Mouse (Mus musculus) embryonic facial prominence, embryonic 14.5 days (tissue): ENCODE measurements at regions not wholly inside any gene's neighbourhood (a gene's known extent, or its start where the extent isn't known, plus 50 kb on each side); places are given as distances from the start of the nearest gene placed in this dataset.

Experiments used
- ATAC-seq: fragments of 200-750 bp; cut with Nextera tagmentation; 2 replicates; pipeline ENCODE4 v1.8.0; 2017; ENCODE audit warnings: low read depth, moderate number of reproducible peaks, moderate TSS enrichment
- DNase-seq: peaks from one replicate; pipeline ENCODE4 v3.0.0-alpha.2; 2015; ENCODE audit warnings: low spot score
- H3K27ac ChIP-seq: fragments of 300-500 bp; sonication (generic); replicated peaks from 2 replicates; pipeline ENCODE4 v1.5.1; 2014; ENCODE audit warnings: low read depth, mild to moderate bottlenecking, low read length, moderate library complexity
- H3K27me3 ChIP-seq: fragments of 300-500 bp; sonication (generic); replicated peaks from 2 replicates; pipeline ENCODE4 v1.6.1; 2014; ENCODE audit warnings: low read length; ENCODE audit not compliant: control insufficient read depth, insufficient read depth
- H3K36me3 ChIP-seq: fragments of 300-500 bp; sonication (generic); 2 replicates; pipeline ENCODE4 v1.6.1; 2014; ENCODE audit warnings: low read length, mixed read lengths; ENCODE audit not compliant: control insufficient read depth, insufficient read depth
- H3K4me1 ChIP-seq: fragments of 300-500 bp; sonication (generic); 2 replicates; pipeline ENCODE4 v1.6.1; 2014; ENCODE audit warnings: antibody characterized with exemption, low read length; ENCODE audit not compliant: control insufficient read depth, insufficient read depth
- H3K4me2 ChIP-seq: fragments of 300-500 bp; sonication (generic); 2 replicates; pipeline ENCODE4 v1.6.1; 2014; ENCODE audit warnings: low read depth, mild to moderate bottlenecking, low read length, moderate library complexity, mixed read lengths
- H3K4me3 ChIP-seq: fragments of 300-500 bp; sonication (generic); 2 replicates; pipeline ENCODE4 v1.5.1; 2014; ENCODE audit warnings: low read depth, mild to moderate bottlenecking, low read length
- H3K9ac ChIP-seq: fragments of 300-500 bp; sonication (generic); 2 replicates; pipeline ENCODE4 v1.6.1; 2014; ENCODE audit warnings: low read depth, mild to moderate bottlenecking, low read length, moderate library complexity, mixed read lengths
- H3K9me3 ChIP-seq: fragments of 300-500 bp; sonication (generic); 2 replicates; pipeline ENCODE4 v1.6.1; 2016; ENCODE audit warnings: low read length; ENCODE audit not compliant: control insufficient read depth
- WGBS: fragments of 180-500 bp; shearing (Covaris S2); extraction: QIAGEN DNeasy Blood & Tissue Kit; methylation state at CpG from one replicate; pipeline ENCODE4 v1.1.7; 2014; 5-methylcytosine and 5-hydroxymethylcytosine counted together

DNA sequence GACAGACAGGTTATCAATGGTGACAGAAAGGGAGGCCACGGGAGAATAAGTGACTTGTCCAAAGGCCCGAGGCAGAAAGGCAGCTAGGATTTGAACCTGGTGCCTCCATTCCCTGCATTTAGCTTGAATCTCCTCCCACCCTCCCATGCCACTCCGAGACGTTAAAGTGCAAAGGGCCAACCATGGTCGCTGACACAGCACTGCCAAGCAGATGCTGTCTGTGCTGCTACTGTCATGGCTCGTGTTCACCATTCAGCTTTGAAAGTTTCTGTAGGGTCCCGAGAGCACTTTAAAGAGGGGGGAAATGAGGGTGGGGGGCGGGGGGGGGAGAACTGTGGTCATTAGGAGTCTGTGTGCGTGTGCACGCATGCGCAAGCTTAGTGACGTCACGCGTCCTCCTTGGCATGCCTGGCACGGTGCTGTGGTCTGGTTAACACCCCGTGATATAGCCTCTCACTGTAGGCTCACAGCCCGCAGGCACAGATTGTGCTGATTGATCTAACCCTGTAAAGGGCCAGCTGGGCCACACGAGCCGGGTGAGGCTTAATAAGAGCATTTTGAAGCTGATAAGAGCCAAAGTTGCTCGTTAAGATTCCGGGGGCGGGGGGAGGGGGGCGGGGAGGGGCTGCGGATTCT, 140.5 kb downstream of the Tbx5 start:
- Histone ChIP-seq H3K4me1 (no peaks in the 10 kb centered on the region), H3K4me3 (no peak overlapping the region), H3K27ac (no peak overlapping the region), H3K9ac (no peak overlapping the region), H3K4me2 (no peak overlapping the region), H3K9me3 (no peaks in the 10 kb centered on the region), H3K36me3 (no peaks in the 10 kb centered on the region), H3K27me3 (no peaks in the 10 kb centered on the region)
- DNase-seq, result peak; percentile 11
- ATAC-seq, result no peak
- 51% methylated on average over 24 of the region's 24 CpGs for WGBS

DNA sequence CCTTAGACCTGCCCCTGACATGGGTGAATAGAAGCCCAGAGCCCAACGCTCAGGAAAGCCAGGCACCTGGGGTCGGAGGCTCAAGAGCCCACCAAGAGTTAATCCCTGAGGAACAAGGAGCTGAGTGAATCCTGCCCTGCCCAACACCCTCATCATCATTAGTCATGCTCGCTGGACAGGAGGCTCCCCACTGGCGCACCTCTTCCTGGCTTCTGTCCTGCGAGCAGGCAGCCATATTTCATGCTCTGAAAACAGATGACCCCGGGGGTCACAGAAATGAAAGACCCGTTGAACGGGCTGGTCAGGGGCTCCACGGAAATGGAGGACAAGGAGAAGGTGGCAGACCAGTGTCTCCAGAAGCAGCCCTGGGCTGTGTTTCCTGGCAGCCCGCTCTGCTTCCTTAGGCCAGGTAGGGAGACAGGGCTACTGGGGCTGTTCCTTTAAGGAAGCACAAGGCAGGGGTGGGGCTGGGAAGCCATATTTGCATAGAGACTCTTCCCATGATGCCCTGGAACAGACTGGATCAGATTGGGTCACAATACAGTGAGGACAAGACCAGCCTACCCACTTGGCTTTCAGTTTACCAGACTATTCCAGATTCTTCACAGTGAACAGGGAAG, 138.1 kb upstream of the Rbm19 start:
- no peak for ATAC-seq
- Histone ChIP-seq H3K4me1 (0 out of 2 replicates have a peak, but pooled peaks cover 3% of the 10 kb centered on the region), H3K27ac (no peak overlapping the region), H3K9ac (no peak overlapping the region), H3K4me3 (no peak overlapping the region), H3K36me3 (no peaks in the 10 kb centered on the region), H3K4me2 (no peak overlapping the region), H3K27me3 (no peaks in the 10 kb centered on the region), H3K9me3 (no peaks in the 10 kb centered on the region)
- 40% methylated on average over 10 of the region's 10 CpGs for WGBS
- no peak for DNase-seq

DNA sequence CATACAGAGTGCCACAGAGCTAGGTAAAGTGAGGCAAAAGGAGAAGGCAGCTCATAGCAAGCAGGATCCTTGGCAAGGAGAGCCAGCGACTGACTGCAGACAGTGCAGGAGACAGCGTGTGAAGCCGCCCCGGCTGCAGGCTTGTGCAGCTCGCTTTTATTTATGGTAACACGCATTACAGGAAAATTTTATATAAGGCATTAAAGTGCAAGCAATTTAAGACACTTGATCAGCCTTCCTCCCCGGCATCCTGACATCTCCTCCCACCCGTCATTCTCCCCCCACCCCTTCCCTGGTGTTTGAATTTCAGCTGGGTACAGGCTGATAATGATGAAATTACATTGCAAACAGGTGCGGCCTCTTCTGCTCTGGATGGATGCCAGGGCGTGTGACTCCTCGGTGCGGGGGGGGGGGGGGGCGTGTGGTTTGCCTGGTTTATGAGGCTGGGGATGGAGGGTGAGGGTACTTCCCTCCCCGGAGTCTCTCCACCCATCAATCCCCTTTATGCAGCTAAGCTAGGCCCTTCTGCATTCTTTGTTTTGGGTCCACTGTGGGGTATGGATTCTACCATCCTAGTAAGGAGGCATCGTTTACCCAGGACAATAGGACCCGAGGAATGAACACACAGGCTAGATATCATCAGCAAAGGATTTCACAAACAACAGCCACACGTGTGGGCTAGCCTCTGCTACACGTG, 135.0 kb upstream of the Rbm19 start:
- ATAC-seq (peak; percentile 66), DNase-seq (peak; percentile 64)
- Histone ChIP-seq H3K9me3 (no peaks in the 10 kb centered on the region), H3K4me2 (no peak overlapping the region), H3K27me3 (no peaks in the 10 kb centered on the region), H3K4me3 (no peak overlapping the region), H3K36me3 (no peaks in the 10 kb centered on the region), H3K27ac (no peak overlapping the region), H3K9ac (no peak overlapping the region), H3K4me1 (0 out of 2 replicates have a peak, but pooled peaks cover 3% of the 10 kb centered on the region)
- WGBS, result 41% methylated on average over 18 of the region's 18 CpGs

DNA sequence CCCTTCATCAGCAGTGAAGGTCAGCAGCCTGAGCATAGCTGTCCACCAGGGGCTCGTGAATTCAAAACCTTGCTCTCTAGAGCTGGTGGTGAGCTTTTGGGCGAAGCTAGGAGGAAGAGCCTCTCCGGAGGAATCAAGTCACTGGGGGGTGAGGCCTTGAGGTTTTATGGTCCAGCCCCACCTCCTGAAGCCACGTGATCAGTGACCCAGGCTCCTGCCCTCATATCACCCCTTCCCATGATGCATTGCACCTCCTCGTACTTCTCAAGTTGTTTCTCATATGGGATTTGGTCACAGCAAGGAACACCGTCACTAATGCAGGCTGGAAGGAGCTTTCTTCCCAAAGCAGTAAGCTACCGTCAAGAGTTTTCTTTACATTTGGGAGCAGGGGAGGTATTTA, 132.1 kb upstream of the Rbm19 start:
- Histone ChIP-seq H3K4me2 (no peak overlapping the region), H3K4me3 (no peak overlapping the region), H3K4me1 (0 out of 2 replicates have a peak, but pooled peaks cover 3% of the 10 kb centered on the region), H3K9me3 (no peaks in the 10 kb centered on the region), H3K36me3 (no peaks in the 10 kb centered on the region), H3K27ac (no peak overlapping the region), H3K9ac (no peak overlapping the region), H3K27me3 (no peaks in the 10 kb centered on the region)
- ATAC-seq, result no peak
- DNase-seq, result no peak
- 68% methylated on average over 6 of the region's 7 CpGs for WGBS

DNA sequence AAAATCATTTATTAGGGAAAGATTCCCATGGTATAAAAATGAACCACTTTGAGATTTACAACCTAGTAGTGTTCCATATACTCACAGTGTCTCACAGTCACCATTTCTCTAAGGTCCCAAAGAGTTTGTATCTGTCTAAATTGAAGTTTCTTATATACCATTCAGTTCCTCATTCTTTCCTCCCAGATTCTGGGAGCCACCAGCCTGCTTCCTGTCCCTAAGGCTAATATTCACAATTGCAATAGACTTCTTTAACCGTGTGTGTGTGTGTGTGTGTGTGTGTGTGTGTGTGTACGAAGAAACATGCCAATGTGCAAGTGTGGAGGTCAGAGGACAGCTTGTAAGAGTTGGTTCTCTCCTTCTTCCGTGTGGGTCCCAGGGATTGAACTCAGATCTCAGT, 124.1 kb upstream of the Rbm19 start:
- Histone ChIP-seq H3K27me3 (no peaks in the 10 kb centered on the region), H3K36me3 (no peaks in the 10 kb centered on the region), H3K4me3 (no peak overlapping the region), H3K4me1 (no peaks in the 10 kb centered on the region), H3K9ac (no peak overlapping the region), H3K4me2 (no peak overlapping the region), H3K27ac (no peak overlapping the region), H3K9me3 (no peaks in the 10 kb centered on the region)
- ATAC-seq (no peak), DNase-seq (no peak)
- 66% methylated on average over 3 of the region's 3 CpGs for WGBS

DNA sequence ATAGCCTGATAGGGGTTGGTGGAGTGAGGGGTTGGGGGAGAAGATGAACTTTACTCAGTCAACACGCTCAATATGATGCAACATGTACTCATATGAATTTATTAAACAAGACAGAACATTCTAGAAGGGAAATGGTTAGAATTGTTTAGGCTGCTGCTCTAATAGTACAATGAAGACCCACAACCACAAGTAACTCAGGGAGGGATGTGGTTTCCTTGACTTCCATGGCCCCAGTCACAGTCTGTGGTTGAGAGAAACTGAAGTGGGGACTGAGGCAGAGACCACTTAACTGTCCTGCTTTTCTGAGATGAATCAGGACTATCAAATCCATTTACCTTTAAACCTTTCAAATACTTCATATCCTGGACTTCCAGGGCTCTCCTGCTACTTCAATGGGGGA, 120.5 kb upstream of the Rbm19 start:
- Histone ChIP-seq H3K4me1 (no peaks in the 10 kb centered on the region), H3K9me3 (no peaks in the 10 kb centered on the region), H3K4me3 (no peak overlapping the region), H3K9ac (no peak overlapping the region), H3K4me2 (no peak overlapping the region), H3K27ac (no peak overlapping the region), H3K36me3 (no peaks in the 10 kb centered on the region), H3K27me3 (no peaks in the 10 kb centered on the region)
- ATAC-seq, result no peak
- WGBS, result 87% methylated on average over 1 of the region's 1 CpGs
- DNase-seq, result no peak

DNA sequence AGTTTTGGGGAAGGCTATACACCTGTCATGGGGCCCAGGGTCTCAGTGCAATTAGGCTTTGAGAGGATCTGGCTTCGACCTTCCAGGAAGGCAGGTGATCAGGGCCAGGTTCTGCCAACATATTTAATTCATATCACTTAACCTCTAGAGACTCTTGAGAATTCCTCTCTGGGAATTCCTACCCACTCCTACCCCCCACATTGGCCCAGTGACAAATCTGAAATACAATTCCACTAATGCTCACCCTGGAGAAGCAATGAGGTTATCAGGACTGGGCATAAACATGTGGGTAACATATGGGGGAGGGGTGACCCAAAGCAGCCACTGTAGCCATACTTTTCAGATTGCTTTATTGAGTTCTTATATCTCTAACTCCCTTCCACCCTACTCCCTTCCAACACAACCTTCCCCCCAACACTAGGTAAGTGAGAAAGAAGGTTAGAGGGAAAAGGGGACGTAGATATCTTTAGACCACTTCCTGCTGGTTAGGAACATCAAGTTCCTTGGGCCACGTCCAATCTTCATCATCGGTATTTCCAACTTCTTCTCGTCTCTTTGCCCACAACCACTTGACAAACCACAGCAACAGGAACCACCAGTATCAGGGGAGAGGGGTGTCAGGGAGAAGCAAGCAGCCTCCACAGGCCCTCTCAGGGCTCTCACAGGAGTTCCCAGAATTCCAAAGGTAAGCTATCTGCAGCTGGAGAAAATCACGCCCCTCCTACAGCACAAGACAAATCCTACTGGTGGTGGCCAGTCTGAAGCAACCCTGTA, 110.4 kb upstream of the Rbm19 start:
- Histone ChIP-seq H3K36me3 (no peaks in the 10 kb centered on the region), H3K9ac (no peak overlapping the region), H3K4me3 (no peak overlapping the region), H3K9me3 (0 out of 2 replicates have a peak, but pooled peaks cover 6% of the 10 kb centered on the region), H3K4me1 (no peaks in the 10 kb centered on the region), H3K4me2 (no peak overlapping the region), H3K27me3 (no peaks in the 10 kb centered on the region), H3K27ac (no peak overlapping the region)
- DNase-seq (no peak), ATAC-seq (no peak)
- WGBS, result 76% methylated on average over 6 of the region's 6 CpGs

DNA sequence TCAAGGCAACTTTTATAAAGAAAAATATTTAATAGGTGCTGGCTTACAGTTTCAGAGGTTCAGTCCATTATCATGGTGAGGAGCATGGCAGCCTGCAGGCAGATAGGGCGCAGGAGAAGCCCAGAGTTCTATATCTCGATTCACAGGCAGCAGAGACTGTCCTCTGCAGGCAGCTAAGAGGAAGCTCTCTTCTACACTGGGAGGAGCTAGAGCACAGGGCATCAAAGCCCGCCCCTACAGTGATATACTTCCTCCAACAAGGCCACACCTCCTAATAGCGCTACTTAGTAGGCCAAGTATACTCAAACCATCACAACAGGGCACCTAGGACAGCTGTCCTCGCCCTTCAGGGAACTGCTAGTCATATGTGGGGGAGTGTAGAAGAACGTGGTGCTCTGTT, 108.5 kb upstream of the Rbm19 start:
- Histone ChIP-seq H3K4me2 (no peak overlapping the region), H3K9me3 (0 out of 2 replicates have a peak, but pooled peaks cover 6% of the 10 kb centered on the region), H3K4me1 (no peaks in the 10 kb centered on the region), H3K27me3 (no peaks in the 10 kb centered on the region), H3K36me3 (no peaks in the 10 kb centered on the region), H3K4me3 (no peak overlapping the region), H3K9ac (no peak overlapping the region), H3K27ac (no peak overlapping the region)
- ATAC-seq, result no peak
- 74% methylated on average over 6 of the region's 6 CpGs for WGBS
- DNase-seq, result no peak
